Mouse (Mus musculus) kidney, adult 9 months (tissue): ENCODE measurements around the gene Srpk2.
A peak's percentile ranks its signal among the peaks of the same experiment; 100 is the strongest.
"Not testable (repeated sequence)": the region's sequence is repeated elsewhere in the genome, so short reads cannot be mapped to it uniquely, and the experiment has no call there.

Source experiments
- DNase-seq: peaks from one replicate; pipeline ENCODE4 v3.0.0; 2022

Gene Srpk2

GRCm38 (mm10) chr5:23684517-23684916 is at the start of gene Srpk2:
TSS of gene Srpk2 (minus strand) at chr5:23684617.
- DNase-seq, result no peak

- no peak for DNase-seq
Observed at GRCm38 (mm10) chr5:23721956-23722355, 37.5 kb upstream of the Srpk2 start.

GRCm38 (mm10) chr5:23718881-23719328 is 34.5 kb upstream of the Srpk2 start:
- no peak for DNase-seq

GRCm38 (mm10) chr5:23718182-23718534 is 33.7 kb upstream of the Srpk2 start:
- no peak for DNase-seq

GRCm38 (mm10) chr5:23717469-23718181 is 33.2 kb upstream of the Srpk2 start:
- DNase-seq, result no peak

- no peak for DNase-seq
Observed at GRCm38 (mm10) chr5:23713401-23714335, 29.3 kb upstream of the Srpk2 start.

GRCm38 (mm10) chr5:23712130-23713001 is 27.9 kb upstream of the Srpk2 start:
- peak; percentile 79 for DNase-seq

- DNase-seq, result peak; percentile 42
Observed at GRCm38 (mm10) chr5:23711671-23712129, 27.3 kb upstream of the Srpk2 start.

DNA sequence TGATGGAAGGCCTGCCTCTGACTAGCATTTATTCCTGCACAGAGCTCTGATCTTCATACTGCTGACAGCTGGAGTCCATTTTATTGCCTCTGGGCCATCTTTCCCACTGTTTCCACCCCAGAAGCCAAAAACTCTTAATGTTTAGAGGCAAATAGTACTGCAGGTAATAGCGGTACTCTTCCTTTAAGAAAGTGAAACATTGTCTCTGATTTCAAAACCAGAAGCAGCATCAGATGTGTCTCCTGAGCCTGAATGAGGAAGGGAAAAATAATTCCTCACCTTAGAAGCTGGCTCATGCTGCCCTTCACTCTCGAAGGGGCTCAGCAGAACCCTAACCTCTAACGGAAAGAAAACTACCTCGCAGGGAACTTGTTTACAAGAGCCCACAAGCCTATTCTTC is 26.8 kb upstream of the Srpk2 start:
- no peak for DNase-seq

- no peak for DNase-seq
Observed at GRCm38 (mm10) chr5:23709661-23710060, 25.2 kb upstream of the Srpk2 start.

GRCm38 (mm10) chr5:23706601-23707597 is 22.5 kb upstream of the Srpk2 start:
- DNase-seq, result not testable (repeated sequence)

GRCm38 (mm10) chr5:23697457-23697856 is 13.0 kb upstream of the Srpk2 start:
- DNase-seq, result no peak

DNA sequence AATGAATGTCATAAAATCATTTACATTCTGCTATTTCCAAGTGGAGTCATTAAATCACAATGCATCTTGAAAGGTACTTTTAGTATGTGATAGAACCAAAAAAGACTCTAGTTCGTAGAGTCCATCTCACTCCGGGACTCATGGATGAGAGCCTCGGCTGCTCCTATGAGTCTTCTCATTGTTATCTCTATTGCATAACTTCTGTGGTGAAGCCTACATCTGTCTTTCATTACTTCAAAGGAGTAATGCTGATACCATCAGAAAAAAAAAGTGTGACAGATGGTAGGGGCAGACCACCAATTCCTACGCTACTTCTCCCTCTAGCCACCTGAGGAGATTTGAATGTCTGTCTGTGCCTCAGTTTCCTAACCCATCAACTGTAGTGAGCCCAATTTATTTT is 986 bp downstream of the Srpk2 start:
- DNase-seq, result no peak

- DNase-seq, result no peak
Observed at GRCm38 (mm10) chr5:23679006-23679405, 5.4 kb downstream of the Srpk2 start.

DNA sequence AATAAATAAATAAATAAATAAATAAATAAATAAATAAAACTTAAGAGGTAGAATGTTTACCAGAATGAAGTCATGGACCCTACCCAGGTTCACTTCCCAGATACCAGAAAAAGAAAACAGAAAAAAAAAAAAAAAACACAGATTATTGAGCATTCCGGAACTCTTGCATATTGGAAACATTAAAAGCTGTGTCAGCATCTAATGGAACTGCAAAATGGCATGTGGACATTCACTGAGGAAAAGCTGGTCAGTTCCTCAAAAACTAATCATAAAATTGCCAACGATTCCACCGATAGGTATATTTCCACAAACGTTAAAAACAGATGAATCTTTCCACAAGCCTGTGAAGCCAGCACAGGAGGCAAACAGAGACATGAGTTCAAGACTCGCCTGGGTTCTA is 6.5 kb downstream of the Srpk2 start:
- DNase-seq, result no peak

- DNase-seq, result no peak
Observed at GRCm38 (mm10) chr5:23677072-23677453, 7.4 kb downstream of the Srpk2 start.

DNA sequence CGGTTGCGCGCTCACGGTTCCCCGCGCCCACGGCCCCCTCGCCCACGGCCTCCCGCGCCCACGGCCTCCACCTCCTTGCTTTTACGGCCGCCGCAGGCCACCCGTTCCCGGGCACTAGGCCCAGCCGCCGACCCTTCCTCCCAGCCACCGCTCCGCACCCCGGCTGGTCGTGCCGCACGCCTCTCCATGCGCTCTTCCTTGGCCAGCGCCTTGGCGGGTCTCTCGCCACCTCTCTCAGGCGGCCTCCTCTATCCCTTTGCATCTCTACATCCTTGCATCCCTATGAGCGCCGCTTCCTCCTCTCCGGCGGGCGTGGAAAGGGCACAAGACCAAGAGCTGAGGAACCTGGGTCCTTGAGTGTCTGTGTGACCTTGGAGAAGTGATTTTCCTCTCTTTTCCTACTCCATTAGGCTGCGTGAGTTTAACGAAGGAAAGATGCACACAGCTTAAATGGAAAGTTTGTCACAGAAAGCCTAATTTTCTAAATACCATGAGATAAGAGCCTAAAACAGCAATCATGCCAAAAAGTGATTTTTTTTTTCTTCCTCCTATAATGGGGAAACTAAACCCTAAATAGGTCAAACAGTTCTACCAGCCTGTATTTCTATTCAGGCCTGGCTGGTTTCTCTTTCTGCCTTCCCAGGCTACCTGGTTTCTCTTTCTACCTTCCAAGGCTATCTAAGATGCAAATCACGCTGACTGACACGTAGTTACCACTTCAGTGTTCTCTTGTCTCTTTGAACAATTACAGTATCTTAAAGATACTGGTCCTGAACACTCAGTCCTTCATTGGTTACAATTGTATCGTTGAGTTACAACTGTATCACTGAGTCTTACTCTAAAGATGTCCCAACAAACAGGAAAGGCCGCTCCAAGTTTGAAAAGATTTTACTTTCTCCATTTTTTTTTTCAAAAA is 8.0 kb downstream of the Srpk2 start:
- DNase-seq, result peak; percentile 15

DNA sequence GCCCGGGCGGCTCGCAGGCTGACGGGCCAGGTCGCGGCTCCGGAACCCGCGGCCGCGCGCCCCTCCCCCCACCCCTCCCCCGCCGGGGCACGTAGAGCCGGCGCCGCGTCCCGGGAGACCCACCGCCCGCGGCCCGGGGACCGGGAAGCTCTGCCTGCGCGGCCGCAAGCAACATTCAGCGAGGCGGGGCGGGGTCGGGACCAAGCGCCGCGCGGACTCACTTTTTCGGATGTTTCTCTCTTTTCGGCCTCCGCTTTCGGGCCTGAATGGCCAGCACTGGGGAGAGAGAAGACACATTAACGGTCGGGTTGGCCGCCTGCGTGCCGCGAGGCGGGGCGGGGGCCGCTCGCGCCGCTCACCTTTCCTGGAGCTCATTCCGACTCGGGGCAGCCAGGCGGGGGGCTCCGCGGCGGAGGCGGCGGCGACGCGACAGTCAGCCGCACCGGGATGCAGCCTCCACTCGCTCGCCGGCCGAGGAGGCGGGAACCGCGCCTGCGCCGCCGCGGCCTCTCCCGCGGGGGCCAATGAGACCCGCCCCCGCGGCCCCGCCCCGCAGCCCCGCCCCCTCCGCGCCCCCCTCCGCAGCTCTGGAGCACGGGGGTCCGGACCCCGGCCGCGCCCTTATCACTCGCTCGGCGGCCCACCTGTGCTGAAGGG is 8.8 kb downstream of the Srpk2 start:
- peak; percentile 42 for DNase-seq

- peak; percentile 67 for DNase-seq
Observed at GRCm38 (mm10) chr5:23674829-23675498, 9.5 kb downstream of the Srpk2 start.
